Mouse (Mus musculus): Measurements from ENCODE around the gene Rhebl1.

- TF ChIP-seq POLR2A (IDR thresholded peaks at IDR 0.05; ENCODE audit: borderline replicate concordance, insufficient read depth, low read length) (no peak), CTCF (IDR thresholded peaks at IDR 0.05; ENCODE audit: borderline replicate concordance, insufficient read depth, low read depth, low read length) (no peak)
Observed at GRCm38 (mm10) chr15:98851229-98851818, 43.0 kb downstream of the Rhebl1 start.

All from cerebellum, adult 2 months (tissue).